Mouse (Mus musculus): Measurements from ENCODE around the gene Smn1.
"Not testable (repeated sequence)": the region's sequence is repeated elsewhere in the genome, so short reads cannot be mapped to it uniquely, and the experiment has no call there.

Gene Smn1

GRCm38 (mm10) chr13:100124423-100125257 is at the start of gene Smn1:
Gene Smn1 (plus strand): TSS chr13:100124852.
- peak; percentile 92 for DNase-seq (ENCODE audit: low read depth, low spot score)

- no peak for DNase-seq (ENCODE audit: low read depth, low spot score)
These were observed 25.8 kb upstream of the Smn1 start for GRCm38 (mm10) chr13:100098808-100099207.

- DNase-seq (ENCODE audit: low read depth, low spot score) = no peak
These were observed 21.5 kb upstream of the Smn1 start for GRCm38 (mm10) chr13:100103052-100103658.

DNA sequence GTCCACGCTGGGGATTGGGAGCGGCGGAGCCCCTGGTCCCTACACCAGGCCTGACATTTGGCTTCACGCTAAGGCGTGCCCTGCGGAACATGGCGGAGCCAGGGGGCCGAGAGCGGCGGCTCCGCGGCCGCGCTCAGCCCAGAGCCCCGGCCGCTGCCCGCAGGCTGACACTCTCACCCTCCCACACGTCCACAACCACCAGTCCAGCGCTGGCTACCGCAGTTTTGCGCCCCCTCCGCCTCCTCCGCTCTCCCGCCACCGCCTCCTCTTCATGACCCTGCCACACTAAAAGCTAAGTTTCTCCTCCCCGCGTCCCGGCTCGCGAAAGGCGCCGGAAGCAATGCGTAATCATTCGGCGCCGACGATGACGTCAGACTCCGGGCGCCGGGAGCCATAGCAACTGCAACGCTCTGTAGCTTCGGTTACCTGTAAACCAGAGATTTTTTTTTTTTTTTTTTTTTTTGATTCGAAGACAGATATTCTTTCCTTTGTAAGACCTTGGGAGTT is 20.9 kb upstream of the Smn1 start, which contains the start of gene Bdp1:
TSS of gene Bdp1 (minus strand) at position 323 of the 507 bp plus-strand sequence.
- peak; percentile 84 for DNase-seq (ENCODE audit: low read depth, low spot score)

- peak; percentile 71 for DNase-seq (ENCODE audit: low read depth, low spot score)
These were observed 16.8 kb upstream of the Smn1 start, which contains the start of gene Serf1 for GRCm38 (mm10) chr13:100107652-100108472. Gene Serf1 (plus strand): TSS chr13:100108012.

DNA sequence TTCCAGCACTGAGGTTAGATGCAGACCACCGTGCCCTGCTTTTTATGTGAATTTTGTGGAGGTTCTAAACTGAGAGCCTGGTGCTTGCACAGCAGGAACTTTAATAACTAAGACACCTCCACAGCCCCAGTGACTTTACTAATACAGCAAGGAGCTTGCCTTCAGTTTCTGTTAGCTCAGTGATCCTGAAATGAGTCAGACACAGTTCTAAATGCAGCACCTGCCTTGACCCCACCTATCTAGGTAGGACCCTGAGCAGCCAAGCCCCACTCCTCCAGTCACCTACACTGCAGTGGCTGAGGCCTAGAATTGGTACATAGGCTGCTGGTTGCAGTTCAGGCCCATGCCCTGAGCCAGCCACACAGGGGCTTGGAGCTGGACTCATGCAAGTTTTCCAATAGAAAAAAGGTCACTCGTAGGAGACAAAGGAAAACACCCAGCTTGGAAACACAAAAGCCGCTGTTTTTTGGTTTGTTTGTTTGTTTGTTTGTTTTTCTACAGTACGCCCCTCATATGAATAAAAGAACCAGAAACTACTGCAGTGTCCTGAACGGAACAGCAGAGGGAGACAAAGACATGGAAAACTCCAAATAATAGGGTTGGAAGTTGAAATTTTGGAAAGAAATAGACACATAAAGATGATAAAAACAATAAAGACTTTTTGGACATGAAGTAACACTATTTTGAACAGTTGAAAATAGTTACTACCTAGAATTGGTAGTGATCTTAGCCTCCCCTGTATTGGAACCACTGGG is 12.3 kb upstream of the Smn1 start:
- no peak for DNase-seq (ENCODE audit: low read depth, low spot score)

DNA sequence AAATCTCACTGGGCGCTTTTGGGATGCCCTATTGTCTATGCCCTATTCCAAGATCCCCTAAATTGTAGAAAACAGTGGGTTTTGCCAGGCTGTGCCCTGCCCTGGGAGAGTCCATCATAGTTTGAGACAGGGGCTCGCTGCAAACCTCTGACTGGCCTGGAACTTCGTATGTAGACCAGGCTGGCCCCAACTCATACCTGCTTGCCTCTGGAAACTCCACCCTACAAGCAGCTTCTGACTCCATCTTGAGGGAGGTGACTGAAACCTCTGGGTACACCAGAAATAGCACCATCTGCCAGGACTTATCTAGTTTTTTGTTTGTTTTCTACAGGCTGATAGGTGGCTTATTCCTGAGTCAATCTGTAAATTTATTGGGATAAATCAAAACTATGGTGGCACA is 682 bp upstream of the Smn1 start:
- DNase-seq (ENCODE audit: low read depth, low spot score) = no peak

DNA sequence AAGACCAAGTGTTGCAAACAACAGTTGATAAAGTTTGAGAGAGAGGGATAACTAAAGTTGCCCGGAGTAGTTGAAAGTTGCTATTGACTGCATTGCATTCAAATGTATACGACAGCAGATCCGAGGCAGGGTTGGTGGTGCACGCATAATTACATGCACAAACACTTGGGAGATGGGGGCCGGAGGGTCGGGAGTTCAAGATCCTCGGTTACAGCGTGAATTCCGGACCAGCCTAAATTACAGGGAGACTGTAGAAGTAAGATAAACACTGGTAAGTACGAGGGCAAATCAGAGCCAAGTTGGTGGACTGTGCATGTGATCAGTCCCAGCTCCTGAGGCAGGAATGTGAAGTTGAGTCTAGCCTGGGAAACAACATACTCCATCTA is 599 bp downstream of the Smn1 start:
- DNase-seq (ENCODE audit: low read depth, low spot score) = no peak

DNA sequence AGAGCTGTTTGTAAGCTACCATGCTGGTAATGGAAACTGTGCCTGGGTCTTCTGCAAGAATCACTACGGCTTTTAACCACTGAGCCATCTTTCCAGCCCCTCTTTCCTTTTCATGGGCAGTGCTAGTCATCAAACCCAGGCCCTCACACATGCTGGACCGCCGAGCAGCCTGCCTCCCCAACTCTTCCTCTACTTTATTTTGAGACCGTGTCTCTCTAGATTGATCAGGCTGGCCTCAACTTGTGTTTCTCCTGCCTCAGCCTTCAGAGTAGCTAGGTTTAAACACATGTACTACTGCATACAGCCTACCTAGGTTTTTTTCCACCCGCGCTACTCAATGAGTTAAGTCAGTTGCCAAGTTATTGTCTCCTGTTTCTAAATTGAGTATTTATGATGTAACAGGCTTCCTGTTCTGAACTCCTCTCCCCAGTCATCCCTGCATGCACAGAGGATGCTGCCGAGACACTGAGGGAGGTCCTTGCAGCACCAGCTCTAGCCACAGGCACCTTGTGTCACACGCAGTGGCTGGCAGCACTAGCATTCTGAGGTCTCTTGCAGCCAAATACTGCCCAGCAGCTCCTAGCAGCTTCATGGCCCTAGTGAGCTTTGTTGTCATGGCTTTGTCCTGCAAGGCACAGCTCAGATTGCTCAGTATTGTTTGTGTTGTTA is 17.1 kb downstream of the Smn1 start:
- DNase-seq (ENCODE audit: low read depth, low spot score) = no peak

DNA sequence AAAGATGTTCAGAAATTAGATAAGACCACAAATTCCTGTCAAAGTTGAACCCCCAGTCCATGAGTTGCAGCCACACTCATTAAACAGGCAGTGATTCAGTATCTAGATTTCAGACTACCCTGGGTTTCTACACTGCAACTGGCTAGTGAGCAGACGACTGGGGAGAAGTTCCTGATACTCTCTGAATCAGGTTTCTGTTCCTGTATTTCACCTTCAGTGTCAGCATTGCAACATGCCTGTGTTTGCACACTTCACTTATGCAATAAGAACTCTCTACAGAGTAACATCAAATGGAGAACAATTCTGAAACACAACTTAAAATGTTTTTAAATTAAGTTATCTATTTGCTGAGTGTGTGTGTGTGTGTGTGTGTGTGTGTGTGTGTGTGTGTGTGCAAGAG is 28.0 kb downstream of the Smn1 start:
- no peak for DNase-seq (ENCODE audit: low read depth, low spot score)

DNA sequence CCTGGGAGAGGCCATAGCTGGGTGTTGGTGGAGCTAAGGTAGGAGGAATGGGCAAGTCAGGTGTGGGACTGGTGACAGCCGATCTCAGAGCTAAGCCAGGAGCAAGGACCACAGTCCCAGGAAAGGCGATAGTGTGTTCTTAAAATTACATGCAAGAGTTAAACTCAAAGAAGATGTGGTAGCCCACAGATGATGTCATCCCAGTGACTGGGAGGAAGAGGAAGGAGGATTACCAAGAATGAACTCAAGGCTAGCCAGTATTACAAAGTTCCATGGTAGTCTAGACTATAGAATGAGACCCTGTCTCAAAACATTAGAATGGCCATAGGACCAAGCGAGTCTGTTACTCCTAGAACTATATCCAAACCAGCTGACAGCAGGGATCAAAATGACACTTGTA is 32.0 kb downstream of the Smn1 start:
- DNase-seq (ENCODE audit: low read depth, low spot score) = no peak

GRCm38 (mm10) chr13:100161171-100161870 is 36.7 kb downstream of the Smn1 start:
- not testable (repeated sequence) for DNase-seq (ENCODE audit: low read depth, low spot score)

DNA sequence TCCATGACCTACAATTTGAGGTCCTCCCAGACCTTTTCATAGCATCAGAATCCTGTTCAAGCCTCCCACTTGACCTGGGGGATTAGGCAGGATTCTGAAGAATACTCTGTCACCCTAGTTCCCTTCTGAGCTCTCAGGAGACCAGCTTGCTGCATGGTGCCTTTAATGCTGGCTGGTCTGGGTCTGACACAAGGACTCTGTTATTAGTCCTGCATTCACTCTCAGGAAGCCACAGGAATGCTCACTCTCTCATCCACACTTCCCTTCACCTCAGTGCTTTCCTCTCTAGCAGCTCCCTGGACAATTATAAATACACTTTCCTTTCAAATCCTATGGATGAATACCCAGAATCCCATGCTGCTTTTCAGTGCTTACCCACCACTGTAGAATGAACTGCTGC is 37.8 kb downstream of the Smn1 start:
- not testable (repeated sequence) for DNase-seq (ENCODE audit: low read depth, low spot score)

GRCm38 (mm10) chr13:100166378-100166777 is 41.7 kb downstream of the Smn1 start:
- DNase-seq (ENCODE audit: low read depth, low spot score) = not testable (repeated sequence)

GRCm38 (mm10) chr13:100174360-100174759 is 49.7 kb downstream of the Smn1 start:
- DNase-seq (ENCODE audit: low read depth, low spot score) = not testable (repeated sequence)

- not testable (repeated sequence) for DNase-seq (ENCODE audit: low read depth, low spot score)
These were observed 58.5 kb downstream of the Smn1 start for GRCm38 (mm10) chr13:100183111-100183510.

Data from ES-CJ7 (cell line).